Mouse (Mus musculus): Measurements from ENCODE around the gene Shmt2. TPM values are rescaled to one million over a fixed set of nuclear protein-coding genes. Genes with fewer than 3 reads are reported as not detected.
A peak's percentile ranks its signal among the peaks of the same experiment; 100 is the strongest.

Shmt2 gene
- total RNA-seq, 2 experiments from 2014 or later: 36.2 to 36.3 TPM

GRCm38 (mm10) chr10:127534929-127535384, 12.7 kb upstream of the Shmt2 start:
- DNase-seq (ENCODE audit: low spot score in 2 of 2): no peak

- no peak for DNase-seq (ENCODE audit: low spot score in 2 of 2)
These were observed 12.0 kb upstream of the Shmt2 start, which contains the start of gene Nxph4 for GRCm38 (mm10) chr10:127534036-127534928. Gene Nxph4 (minus strand): TSS chr10:127534559.

- DNase-seq (ENCODE audit: low spot score in 2 of 2): no peak
These were observed 9.3 kb upstream of the Shmt2 start for GRCm38 (mm10) chr10:127531548-127531947.

GRCm38 (mm10) chr10:127530945-127531344, 8.7 kb upstream of the Shmt2 start:
- DNase-seq (ENCODE audit: low spot score in 2 of 2): no peak

GRCm38 (mm10) chr10:127527481-127527880, 5.2 kb upstream of the Shmt2 start:
- DNase-seq (ENCODE audit: low spot score in 2 of 2): no peak

GRCm38 (mm10) chr10:127526681-127527080, 4.4 kb upstream of the Shmt2 start:
- DNase-seq (ENCODE audit: low spot score in 2 of 2): peak in 1 of 2 experiments; percentile 66

- no peak for DNase-seq (ENCODE audit: low spot score in 2 of 2)
These were observed 3.8 kb upstream of the Shmt2 start for GRCm38 (mm10) chr10:127526048-127526447.

GRCm38 (mm10) chr10:127524646-127525255, 2.5 kb upstream of the Shmt2 start:
- no peak for DNase-seq (ENCODE audit: low spot score in 2 of 2)

GRCm38 (mm10) chr10:127521611-127522080, 598 bp downstream of the Shmt2 start:
- no peak for DNase-seq (ENCODE audit: low spot score in 2 of 2)

- no peak for DNase-seq (ENCODE audit: low spot score in 2 of 2)
These were observed 1.4 kb downstream of the Shmt2 start for GRCm38 (mm10) chr10:127520714-127521357.

GRCm38 (mm10) chr10:127519903-127520713, 2.1 kb downstream of the Shmt2 start:
- no peak for DNase-seq (ENCODE audit: low spot score in 2 of 2)

GRCm38 (mm10) chr10:127519041-127519701, 3.1 kb downstream of the Shmt2 start:
- no peak for DNase-seq (ENCODE audit: low spot score in 2 of 2)

GRCm38 (mm10) chr10:127517941-127518340, 4.3 kb downstream of the Shmt2 start:
- DNase-seq (ENCODE audit: low spot score in 2 of 2): no peak

GRCm38 (mm10) chr10:127516576-127517260, 5.5 kb downstream of the Shmt2 start:
- no peak for DNase-seq (ENCODE audit: low spot score in 2 of 2)

GRCm38 (mm10) chr10:127515983-127516459, 6.2 kb downstream of the Shmt2 start:
- DNase-seq (ENCODE audit: low spot score in 2 of 2): no peak

- DNase-seq (ENCODE audit: low spot score in 2 of 2): no peak
These were observed 6.8 kb downstream of the Shmt2 start for GRCm38 (mm10) chr10:127515271-127515982.

GRCm38 (mm10) chr10:127514764-127515163, 7.5 kb downstream of the Shmt2 start, which contains the start of gene Ndufa4l2:
Gene Ndufa4l2 (plus strand): TSS chr10:127514967.
- DNase-seq (ENCODE audit: low spot score in 2 of 2): no peak

GRCm38 (mm10) chr10:127514111-127514698, 8.0 kb downstream of the Shmt2 start:
- no peak for DNase-seq (ENCODE audit: low spot score in 2 of 2)
